Mouse (Mus musculus) cerebral cortex, adult 2 months (tissue): ENCODE measurements around the gene Inpp1.

Source experiments
- WGBS: fragments of 180-500 bp; shearing (Covaris S2); methylation state at CpG from one replicate; pipeline ENCODE4 v1.1.7; 2018; 5-methylcytosine and 5-hydroxymethylcytosine counted together

Gene Inpp1

GRCm38 (mm10) chr1:52816910-52817812, at the start of gene Inpp1:
Inpp1 (minus strand) TSS chr1:52817688.
- WGBS: under 1% methylated on average over 59 of the region's 59 CpGs

DNA sequence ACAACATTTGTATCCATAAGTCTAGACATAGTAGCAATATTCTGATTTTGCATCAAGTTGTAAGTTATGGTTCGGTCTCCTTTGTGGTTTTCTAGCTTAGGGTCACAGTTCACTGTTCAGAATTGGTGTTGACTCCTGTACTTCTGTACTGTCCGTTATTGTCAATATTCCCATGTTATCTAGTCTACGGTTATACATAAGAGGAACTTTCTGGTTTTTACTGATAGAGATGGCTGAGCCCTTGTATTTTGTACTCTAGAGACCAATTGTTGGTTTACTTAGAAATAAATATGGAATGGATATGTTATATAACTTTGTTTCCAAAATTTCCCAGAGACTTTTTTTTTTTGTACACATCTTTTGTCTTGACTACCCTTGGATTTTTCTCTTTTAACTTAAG, 48.5 kb upstream of the Inpp1 start:
- 94% methylated on average over 3 of the region's 3 CpGs for WGBS

DNA sequence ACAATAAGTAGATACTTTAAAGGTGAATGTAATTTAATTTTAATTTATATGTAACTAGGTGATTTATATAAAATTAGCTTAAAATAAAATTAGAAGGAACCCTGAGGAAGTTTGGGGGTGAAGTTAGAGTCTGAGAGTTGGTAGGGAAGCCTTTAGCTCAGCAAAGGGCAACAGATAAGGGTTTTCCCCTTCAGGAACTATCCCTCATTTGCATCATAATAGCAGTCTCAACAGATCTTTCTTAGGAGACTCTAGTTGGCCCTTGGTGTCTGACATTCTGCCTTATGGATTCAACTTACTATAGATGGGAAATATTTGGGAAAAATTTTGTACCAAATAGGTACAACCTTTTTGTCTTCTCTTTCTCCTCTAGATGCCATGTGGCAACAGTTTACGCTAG, 46.7 kb upstream of the Inpp1 start:
- WGBS: 96% methylated on average over 1 of the region's 1 CpGs

DNA sequence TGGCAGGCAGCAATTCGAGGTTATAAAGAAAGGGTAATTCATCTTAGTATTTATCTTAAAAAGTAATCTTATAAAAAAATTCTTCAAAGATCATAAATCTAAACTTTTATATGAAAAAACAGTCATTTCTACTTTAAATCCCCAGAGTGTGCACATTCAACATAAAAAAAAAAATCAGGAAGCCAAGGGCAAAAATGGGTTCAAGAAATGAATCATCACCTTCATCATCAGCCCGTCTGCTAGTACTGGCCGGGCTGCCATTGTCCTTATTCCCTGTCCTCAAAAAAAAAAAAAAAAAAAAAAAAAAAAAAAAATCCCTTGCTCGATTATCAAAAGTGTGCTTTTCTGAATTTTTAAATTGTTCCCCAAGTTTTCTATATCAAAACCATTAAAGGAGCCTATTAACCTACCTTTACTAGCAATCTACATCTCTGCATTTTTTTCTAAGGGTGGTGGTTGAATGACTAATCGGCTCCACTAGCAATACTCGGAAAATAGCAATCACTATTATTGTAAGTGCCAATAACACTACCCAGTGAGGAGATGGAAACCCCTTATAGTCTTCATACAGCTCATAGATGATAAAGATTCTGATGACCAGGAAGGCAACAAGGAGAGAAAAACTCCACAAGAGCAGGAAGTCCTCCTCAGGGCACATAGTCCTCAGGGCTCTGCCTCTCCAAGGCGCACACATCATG, 38.6 kb upstream of the Inpp1 start:
- 88% methylated on average over 7 of the region's 7 CpGs for WGBS

- WGBS: 67% methylated on average over 1 of the region's 1 CpGs
Measured at GRCm38 (mm10) chr1:52854029-52854428, 36.5 kb upstream of the Inpp1 start.

GRCm38 (mm10) chr1:52849422-52849821, 31.9 kb upstream of the Inpp1 start:
- WGBS: 80% methylated on average over 4 of the region's 4 CpGs

- 93% methylated on average over 4 of the region's 4 CpGs for WGBS
Measured at GRCm38 (mm10) chr1:52846556-52846955, 29.1 kb upstream of the Inpp1 start.

DNA sequence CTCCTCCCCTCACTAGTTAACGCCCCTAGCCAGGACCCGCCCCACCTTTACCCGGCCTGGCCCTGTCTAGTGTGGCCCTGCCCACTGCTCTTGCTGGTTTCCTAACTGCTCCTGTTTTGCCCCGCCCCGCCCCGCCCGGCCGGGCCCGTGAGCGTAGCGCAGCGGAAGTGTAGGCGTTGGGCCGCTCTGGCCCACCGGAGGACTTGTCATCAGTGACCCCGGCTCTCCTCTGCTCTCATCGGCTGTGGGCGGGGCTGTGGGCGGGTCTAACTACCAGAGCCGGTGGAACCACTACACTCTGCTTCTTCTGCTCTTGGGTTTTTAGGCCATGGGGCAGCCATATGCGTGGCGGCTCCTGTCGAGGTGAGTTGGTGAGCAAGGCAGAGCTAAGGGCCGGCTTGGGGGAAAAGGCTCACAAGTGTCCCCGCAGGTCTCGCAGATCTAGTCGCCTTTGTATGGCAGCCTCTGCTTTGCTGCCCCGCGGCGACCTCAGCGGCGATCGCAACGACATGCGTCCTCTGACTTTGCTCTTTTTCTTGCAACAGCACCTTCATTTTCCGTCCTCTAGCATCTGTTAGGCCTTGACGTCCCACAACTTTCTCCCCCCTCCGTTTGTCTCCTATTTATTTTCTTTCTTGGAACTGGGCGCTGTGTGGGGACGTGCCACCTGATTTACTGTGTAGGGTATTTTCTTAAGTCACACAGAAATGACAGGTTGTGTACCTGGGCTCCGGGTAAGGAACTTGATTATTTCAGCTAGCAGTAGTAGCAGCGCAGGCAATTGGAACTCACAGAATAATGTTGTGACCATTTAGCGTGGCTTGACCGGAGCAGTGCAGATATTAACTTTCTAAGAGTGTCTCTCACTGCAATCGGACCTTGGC, 27.5 kb upstream of the Inpp1 start, which contains the start of gene Hibch:
Gene Hibch, plus strand, starts transcription at position 148 of the 884 bp plus-strand sequence.
- WGBS: under 1% methylated on average over 45 of the region's 45 CpGs

- WGBS: 16% methylated on average over 3 of the region's 3 CpGs
Measured at GRCm38 (mm10) chr1:52844354-52844753, 26.9 kb upstream of the Inpp1 start.

DNA sequence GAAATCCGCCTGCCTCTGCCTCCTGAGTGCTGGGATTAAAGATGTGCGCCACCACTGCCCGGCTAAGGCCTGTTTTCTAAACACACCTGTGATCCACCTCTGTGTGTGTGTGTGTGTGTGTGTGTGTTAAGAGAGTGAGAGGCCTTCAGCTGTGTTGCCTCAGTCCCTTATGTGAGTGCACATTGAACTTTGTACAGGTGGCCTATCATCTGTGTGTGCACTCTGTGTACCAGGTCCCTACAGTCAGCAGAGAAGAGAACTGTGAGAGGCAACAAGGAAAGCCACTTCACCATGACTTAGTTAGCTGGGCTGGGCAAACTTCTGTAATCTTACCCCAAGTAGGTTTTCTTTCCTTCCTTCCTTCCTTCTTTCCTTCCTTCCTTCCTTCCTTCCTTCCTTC, 21.6 kb upstream of the Inpp1 start:
- WGBS: 97% methylated on average over 3 of the region's 3 CpGs

- 3% methylated on average over 7 of the region's 7 CpGs for whole genome bisulfite sequencing
Measured at GRCm38 (mm10) chr1:52817813-52818147, 292 bp upstream of the Inpp1 start.

- WGBS: 13% methylated on average over 13 of the region's 13 CpGs
Measured at GRCm38 (mm10) chr1:52816232-52816891, 1.1 kb downstream of the Inpp1 start.

DNA sequence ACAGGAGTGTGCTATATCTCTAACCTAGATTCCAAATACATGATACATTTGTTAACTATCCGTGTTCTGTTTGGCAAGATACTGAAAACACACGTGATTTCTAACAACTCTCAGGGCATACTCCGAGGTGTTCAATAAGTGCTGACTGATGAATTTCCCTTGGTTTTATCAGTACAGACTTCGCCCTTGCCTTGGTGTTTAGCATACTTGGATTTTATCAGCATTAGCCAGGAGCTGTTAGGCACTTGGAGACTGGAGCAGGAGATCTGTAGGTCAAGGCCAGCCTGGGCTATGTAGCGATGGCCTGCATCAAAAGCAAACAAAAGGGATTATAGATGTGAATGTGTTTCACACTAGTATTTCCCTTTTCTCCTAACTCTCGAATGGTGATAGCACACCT, 9.0 kb downstream of the Inpp1 start:
- WGBS: 90% methylated on average over 6 of the region's 6 CpGs

- 92% methylated on average over 1 of the region's 1 CpGs for WGBS
Measured at GRCm38 (mm10) chr1:52805041-52805440, 12.4 kb downstream of the Inpp1 start.

GRCm38 (mm10) chr1:52802406-52802975, 15.0 kb downstream of the Inpp1 start:
- 72% methylated on average over 5 of the region's 5 CpGs for WGBS

DNA sequence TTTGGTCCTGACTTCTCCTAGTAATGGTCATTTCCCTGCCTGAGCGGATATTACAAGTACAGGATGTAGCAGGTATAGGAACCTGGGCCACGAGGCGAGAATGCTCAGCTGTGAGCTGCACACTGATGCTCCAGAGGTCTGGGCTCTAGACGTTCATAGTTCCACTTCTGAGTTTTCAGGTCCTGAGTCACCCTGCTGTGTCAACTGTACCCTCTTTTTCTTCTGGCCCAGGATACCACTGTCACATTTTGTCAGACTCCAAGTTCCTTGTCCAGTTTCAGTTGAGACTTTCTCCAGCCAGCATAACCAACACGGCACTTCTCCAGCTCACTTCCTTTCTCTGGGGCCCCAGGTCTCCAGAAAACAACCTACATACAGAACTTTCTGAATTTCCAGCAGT, 15.8 kb downstream of the Inpp1 start:
- 83% methylated on average over 5 of the region's 5 CpGs for WGBS

- WGBS: 39% methylated on average over 3 of the region's 3 CpGs
Measured at GRCm38 (mm10) chr1:52800340-52800740, 17.1 kb downstream of the Inpp1 start.

DNA sequence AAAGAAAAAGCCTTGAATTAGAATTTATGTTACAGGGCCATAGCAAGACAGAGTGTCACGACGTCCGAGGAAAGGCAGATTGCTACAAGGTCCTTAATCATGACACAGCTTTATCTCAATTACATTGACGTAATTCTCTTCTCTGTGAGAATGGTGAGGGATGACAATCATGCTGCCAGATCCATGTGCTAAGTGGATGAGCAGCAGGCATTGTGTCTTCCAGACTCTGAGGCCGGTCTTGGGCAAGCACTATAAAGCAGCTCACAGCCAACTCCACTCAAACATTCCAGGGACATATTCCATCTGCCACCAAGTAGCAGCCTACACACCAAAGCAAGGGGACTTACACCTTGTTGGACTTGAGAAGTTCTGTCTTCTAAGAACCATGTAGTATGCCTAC, 17.7 kb downstream of the Inpp1 start:
- 35% methylated on average over 5 of the region's 5 CpGs for WGBS

- 34% methylated on average over 10 of the region's 10 CpGs for WGBS
Measured at GRCm38 (mm10) chr1:52799056-52799726, 18.3 kb downstream of the Inpp1 start.

GRCm38 (mm10) chr1:52795927-52796326, 21.6 kb downstream of the Inpp1 start:
- WGBS: 77% methylated on average over 2 of the region's 2 CpGs

GRCm38 (mm10) chr1:52793692-52794091, 23.8 kb downstream of the Inpp1 start:
- WGBS: 76% methylated on average over 3 of the region's 3 CpGs
